Mouse (Mus musculus) right cerebral cortex, postnatal 4 days (tissue): ENCODE data around the gene Mif.

ENCODE experiments used
- DNase-seq: peaks from one replicate; pipeline ENCODE4 v3.0.0-alpha.2; 2022

Gene Mif

GRCm38 (mm10) chr10:75835761-75836531, 24.1 kb downstream of the Mif start:
- DNase-seq, result no peak

GRCm38 (mm10) chr10:75835307-75835706, 24.7 kb downstream of the Mif start:
- no peak for DNase-seq

- no peak for DNase-seq
These were observed 25.3 kb downstream of the Mif start for GRCm38 (mm10) chr10:75834721-75835120.

- peak; percentile 56 for DNase-seq
These were observed 25.8 kb downstream of the Mif start for GRCm38 (mm10) chr10:75834250-75834649.

- DNase-seq, result no peak
These were observed 26.5 kb downstream of the Mif start for GRCm38 (mm10) chr10:75833456-75834080.

- DNase-seq, result no peak
These were observed 27.7 kb downstream of the Mif start for GRCm38 (mm10) chr10:75832272-75832895.

GRCm38 (mm10) chr10:75830275-75830670, 29.8 kb downstream of the Mif start:
- no peak for DNase-seq

- no peak for DNase-seq
These were observed 30.3 kb downstream of the Mif start for GRCm38 (mm10) chr10:75829529-75830274.

GRCm38 (mm10) chr10:75828500-75828931, 31.5 kb downstream of the Mif start:
- peak; percentile 40 for DNase-seq

GRCm38 (mm10) chr10:75827668-75828360, 32.2 kb downstream of the Mif start:
- no peak for DNase-seq

- DNase-seq, result no peak
These were observed 35.5 kb downstream of the Mif start for GRCm38 (mm10) chr10:75824530-75824929.

GRCm38 (mm10) chr10:75823782-75824181, 36.3 kb downstream of the Mif start:
- DNase-seq, result no peak

- DNase-seq, result no peak
These were observed 37.6 kb downstream of the Mif start, which contains the start of gene Gstt4 for GRCm38 (mm10) chr10:75822443-75822842. Gstt4 (minus strand) TSS chr10:75822543.

GRCm38 (mm10) chr10:75819882-75820281, 40.2 kb downstream of the Mif start:
- no peak for DNase-seq

- no peak for DNase-seq
These were observed 41.4 kb downstream of the Mif start for GRCm38 (mm10) chr10:75818641-75819040.
